Mouse (Mus musculus) left cerebral cortex, adult 9 months (tissue): ENCODE results near the gene Cpa4.

ENCODE experiments used
- DNase-seq, 2 experiments: peaks; one replicate each; pipeline ENCODE4 v3.0.0; 2022; ENCODE audit warnings: low spot score in 2 of 2

Gene Cpa4

DNA sequence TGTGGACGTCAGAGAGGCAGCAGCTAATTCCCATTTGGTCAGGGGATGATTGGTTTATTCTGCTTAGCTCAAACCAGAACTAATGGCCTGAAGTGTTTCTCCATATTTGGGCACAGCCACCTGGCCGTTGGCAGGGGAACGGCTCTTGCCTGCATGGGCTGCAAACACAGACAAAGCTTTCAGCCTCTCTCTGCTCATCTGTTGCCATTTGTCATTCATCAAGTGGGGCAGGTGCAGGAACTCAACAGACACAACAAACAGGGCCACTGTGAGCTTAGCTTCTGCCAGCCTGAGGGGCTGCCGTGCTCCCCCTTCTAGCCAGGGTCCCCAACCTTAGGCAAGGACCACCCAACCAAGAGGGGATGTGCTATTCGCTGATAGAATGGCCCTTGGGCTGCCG is 60.0 kb downstream of the Cpa4 start:
- DNase-seq = peak in 1 of 2 experiments; percentile 49

DNA sequence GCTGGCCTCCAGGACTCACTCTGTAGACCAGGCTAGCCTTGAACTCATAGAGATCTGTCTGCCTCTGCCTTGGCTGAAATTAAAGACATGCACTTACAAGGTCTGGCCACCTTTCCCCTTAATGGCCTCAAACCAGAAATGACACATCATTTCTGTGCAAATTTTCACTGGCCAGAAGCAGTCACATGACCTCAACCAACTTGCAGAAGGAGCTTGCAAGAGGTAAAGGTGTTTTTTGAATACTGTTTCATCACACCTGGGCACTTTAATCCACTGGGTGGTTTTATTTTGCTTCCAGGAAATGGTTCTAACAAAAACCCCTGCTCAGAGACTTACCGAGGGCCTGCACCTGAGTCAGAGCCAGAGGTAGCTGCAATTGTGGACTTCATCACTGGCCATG is 61.8 kb downstream of the Cpa4 start:
- DNase-seq = no peak

DNA sequence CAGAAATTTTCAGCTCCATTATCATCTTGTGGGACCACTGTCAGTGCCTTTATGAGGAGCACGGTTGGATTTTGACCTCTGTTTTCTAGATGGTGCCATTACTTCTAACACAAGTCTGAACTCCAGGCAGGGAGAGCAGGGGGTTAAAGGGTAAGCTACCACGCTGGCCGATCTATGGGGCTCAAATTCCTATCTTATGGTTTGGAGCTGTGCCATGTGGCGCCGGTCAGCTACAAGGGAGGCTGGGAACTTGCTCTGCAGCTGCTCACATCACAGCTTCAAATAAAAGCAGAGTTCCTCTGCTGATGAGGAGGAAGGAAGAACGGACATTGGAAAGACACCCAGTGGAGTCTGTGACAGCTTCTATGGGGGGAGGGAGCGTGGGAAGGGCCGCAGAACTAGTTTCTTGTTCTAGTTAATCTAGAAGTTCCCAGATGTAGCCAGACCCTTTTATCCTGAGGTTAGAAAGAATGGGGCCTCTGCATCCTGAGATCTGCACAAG is 67.2 kb downstream of the Cpa4 start:
- DNase-seq = no peak

DNA sequence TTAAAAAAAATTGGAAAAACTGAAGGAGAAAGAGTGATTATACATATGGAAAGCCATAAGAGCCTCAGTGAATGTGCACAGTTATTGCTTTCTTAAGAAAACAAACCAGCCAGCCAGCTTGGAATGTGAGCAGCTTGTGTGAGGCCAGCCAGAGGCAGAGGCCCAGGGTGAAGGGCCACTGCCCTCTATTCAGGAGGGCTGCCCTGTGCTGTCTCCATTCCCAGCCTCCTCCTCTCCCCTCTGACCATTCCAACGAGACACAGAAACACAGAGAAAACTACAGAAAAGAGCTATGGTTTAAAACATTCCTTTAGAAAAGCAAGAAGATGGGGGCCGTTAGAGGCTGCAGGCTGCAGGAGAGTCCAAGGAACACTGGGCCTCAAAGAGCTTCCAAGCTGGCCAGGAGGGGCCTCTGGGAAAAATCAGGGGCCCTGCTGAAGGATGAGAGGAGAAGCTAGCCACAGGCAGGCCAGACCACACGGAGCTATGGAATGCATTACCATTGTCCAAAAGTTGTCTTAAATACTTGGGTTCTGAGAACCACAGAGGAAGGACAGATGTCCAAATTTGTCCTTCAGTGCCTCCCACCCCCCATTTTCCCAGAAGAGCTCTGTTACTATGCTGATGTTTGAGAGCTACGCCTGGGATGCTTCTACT is 68.1 kb downstream of the Cpa4 start:
- no peak for DNase-seq

DNA sequence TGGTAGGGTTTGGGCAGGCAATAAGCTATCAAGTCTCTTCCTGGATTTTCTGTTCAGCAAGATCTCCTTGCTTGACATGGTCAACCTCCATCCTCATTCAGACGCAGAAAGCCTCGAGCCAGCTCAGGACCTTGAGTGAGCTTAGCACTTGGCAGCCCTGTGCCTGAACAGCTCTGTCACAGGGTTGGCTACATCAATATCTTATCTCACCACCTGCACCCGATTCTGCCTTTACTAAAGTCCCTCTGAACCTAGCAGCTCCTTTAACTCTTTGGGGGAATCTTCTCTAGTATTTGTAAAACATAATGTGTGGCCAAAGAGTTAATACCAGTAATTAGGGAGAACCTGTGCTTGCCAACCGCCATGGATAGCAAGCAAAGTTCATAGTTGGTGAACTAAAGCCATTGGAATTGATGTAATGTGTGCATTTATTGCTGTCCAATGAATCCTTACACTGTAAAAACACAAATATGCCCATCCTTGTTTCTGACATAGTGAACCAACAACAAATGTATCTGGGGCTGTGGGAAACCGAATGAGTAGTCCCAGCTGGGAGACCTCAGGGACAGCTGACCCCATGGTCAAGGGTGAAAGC is 70.6 kb downstream of the Cpa4 start, which contains the start of gene Cpa1:
TSS of gene Cpa1 (plus strand) at position 545 of the 595 bp plus-strand sequence.
- no peak for DNase-seq
